Mouse (Mus musculus) embryonic stem cell, embryonic (primary cell): ENCODE results near the gene Atp13a3.

ENCODE experiments used
- CTCF ChIA-PET, 4 experiments: fragments of 300-600 bp in 2 of 4; fragments of 350-600 bp in 2 of 4; sonication (Branson Sonifier 250); formaldehyde crosslinking; loops; one replicate each; lab custom pipeline; 2022; ENCODE audit warnings: inconsistent platforms in 2 of 4; lab: Charles Lee
- POLR2A ChIA-PET, 4 experiments: fragments of 300-600 bp in 2 of 4; fragments of 350-600 bp in 2 of 4; sonication (Branson Sonifier 250); formaldehyde crosslinking; loops; one replicate each; lab custom pipeline; 2022; ENCODE audit warnings: antibody characterized with exemption in 4 of 4, inconsistent platforms in 1 of 4; lab: Charles Lee

Atp13a3 gene

GRCm38 (mm10) chr16:30427466-30427865 lies 21.7 kb upstream of the Atp13a3 start:
- POLR2A ChIA-PET = interaction anchor here in 2 of 4 experiments (0.7 to 2.4 kb wide), 2 partner anchors 9 to 403 kb away, joined by 3 to 11 read pairs; no protein-coding TSS in a partner anchor
- CTCF ChIA-PET = interaction anchor here in 2 of 4 experiments (0.5 to 1.1 kb wide), 3 partner anchors 7 to 42 kb away, joined by 3 to 5 read pairs (median 3); no protein-coding TSS in a partner anchor

- ChIA-PET CTCF (interaction anchor here in 3 of 4 experiments (0.6 to 1.1 kb wide), 3 partner anchors 7 to 16 kb away, joined by 3 to 5 read pairs (median 3); no protein-coding TSS in a partner anchor), POLR2A (interaction anchor here in 1 of 4 experiments (0.7 kb wide), 1 partner anchor 404 kb away, joined by 3 read pairs; no protein-coding TSS in a partner anchor)
These were observed 21.2 kb upstream of the Atp13a3 start for GRCm38 (mm10) chr16:30427003-30427402.

- ChIA-PET CTCF (no interaction called here), POLR2A (interaction anchor here in 1 of 4 experiments (0.6 kb wide), 1 partner anchor 115 kb away, joined by 3 read pairs; no protein-coding TSS in a partner anchor)
These were observed 20.2 kb upstream of the Atp13a3 start for GRCm38 (mm10) chr16:30425980-30426379.

DNA sequence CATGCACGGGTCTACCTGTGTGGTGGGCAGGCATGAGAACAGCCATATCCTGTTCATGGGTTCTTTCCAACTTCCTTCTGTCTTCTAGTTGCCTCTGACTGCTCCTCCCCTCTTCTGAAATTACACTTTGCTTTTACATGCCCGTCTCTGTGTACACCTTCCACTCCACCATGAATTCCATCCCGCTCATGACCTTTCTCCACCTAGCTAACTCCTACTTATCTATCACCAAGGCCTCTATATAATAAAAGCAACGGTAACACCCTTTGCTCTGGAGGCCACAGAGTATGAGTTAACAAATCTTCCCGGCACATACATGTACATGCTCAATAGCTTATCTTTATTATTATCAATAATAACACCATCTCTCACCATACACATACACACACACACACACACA lies 18.3 kb upstream of the Atp13a3 start:
- ChIA-PET POLR2A (interaction anchor here in 1 of 4 experiments (0.8 kb wide), 1 partner anchor 18 kb away, joined by 3 read pairs; no protein-coding TSS in a partner anchor), CTCF (no interaction called here)

- ChIA-PET CTCF (interaction anchor here in 1 of 4 experiments (0.6 kb wide), 1 partner anchor 1885 kb away, joined by 3 read pairs; no protein-coding TSS in a partner anchor), POLR2A (interaction anchor here (0.6 to 3.6 kb wide), 7 partner anchors 9 to 27 kb away, joined by 3 to 17 read pairs (median 4); no protein-coding TSS in a partner anchor)
These were observed 10.9 kb upstream of the Atp13a3 start for GRCm38 (mm10) chr16:30416707-30417106.

DNA sequence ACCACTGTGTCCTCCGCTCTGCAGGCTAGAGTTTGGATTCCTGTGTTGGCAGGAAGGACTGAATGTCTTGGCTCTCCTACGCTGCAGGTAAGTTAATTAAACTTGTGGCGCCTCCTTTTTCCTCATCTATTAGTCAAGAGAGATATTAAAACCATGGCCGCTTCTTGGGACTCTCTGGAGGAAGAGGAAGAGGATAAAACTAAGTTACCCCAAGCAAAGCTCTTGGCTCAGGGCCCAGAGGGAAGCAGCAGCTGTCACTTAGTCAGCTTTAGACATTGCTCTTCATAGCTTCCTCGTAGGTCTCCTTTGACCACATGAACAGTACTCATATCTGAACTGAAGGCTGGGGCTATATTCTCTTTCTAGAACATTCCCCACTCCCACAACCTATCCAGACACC lies 10.5 kb upstream of the Atp13a3 start:
- CTCF ChIA-PET = interaction anchor here in 2 of 4 experiments (0.6 to 1.1 kb wide), 2 partner anchors 20 to 1884 kb away, joined by 3 read pairs; no protein-coding TSS in a partner anchor
- POLR2A ChIA-PET = interaction anchor here (0.8 to 3.6 kb wide), 7 partner anchors 8 to 27 kb away, joined by 3 to 17 read pairs (median 4); no protein-coding TSS in a partner anchor

- POLR2A ChIA-PET = no interaction called here
These were observed 6.9 kb upstream of the Atp13a3 start for GRCm38 (mm10) chr16:30412680-30413079.

DNA sequence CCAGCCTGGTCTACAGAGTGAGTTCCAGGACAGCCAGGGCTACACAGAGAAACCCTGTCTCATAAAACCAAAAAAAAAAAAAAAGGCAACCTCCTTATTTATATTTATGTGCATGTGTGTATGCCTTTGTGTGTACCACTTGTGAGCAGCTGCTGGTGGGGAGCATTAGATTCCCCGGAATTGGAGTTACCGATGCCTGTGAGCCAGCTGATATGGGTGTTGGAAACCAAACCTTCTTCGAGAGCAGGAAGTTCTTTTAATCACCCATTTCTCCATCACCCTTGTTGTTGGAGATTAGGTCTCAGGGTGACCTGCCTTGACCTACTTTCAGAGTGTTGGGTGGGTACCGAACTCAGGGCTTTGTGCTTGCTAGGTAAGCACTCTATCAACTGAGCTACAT lies 5.1 kb upstream of the Atp13a3 start:
- ChIA-PET POLR2A (interaction anchor here in 2 of 4 experiments (0.6 to 2.8 kb wide), 4 partner anchors 10 to 379 kb away, joined by 4 to 7 read pairs (median 5); no protein-coding TSS in a partner anchor), CTCF (no interaction called here)

More at GRCm38 (mm10) chr16:30412680-30413079, 6.9 kb upstream of the Atp13a3 start:
- CTCF ChIA-PET = no interaction called here

GRCm38 (mm10) chr16:30407513-30407912 lies 1.7 kb upstream of the Atp13a3 start:
- ChIA-PET POLR2A (interaction anchor here (0.5 to 5.3 kb wide), 53 partner anchors 8 to 195 kb away, joined by 3 to 29 read pairs (median 4); no protein-coding TSS in a partner anchor), CTCF (interaction anchor here (0.7 to 1.5 kb wide), 4 partner anchors 10 to 107 kb away, joined by 3 to 4 read pairs (median 3); no protein-coding TSS in a partner anchor)

- POLR2A ChIA-PET = interaction anchor here in 3 of 4 experiments (0.6 to 3.3 kb wide), 8 partner anchors 11 to 338 kb away, joined by 3 to 17 read pairs (median 3); no protein-coding TSS in a partner anchor
- CTCF ChIA-PET = no interaction called here
These were observed 2.2 kb downstream of the Atp13a3 start for GRCm38 (mm10) chr16:30403528-30403927.

GRCm38 (mm10) chr16:30397127-30398057 lies 8.4 kb downstream of the Atp13a3 start:
- ChIA-PET POLR2A (interaction anchor here in 3 of 4 experiments (0.6 to 4.4 kb wide), 16 partner anchors 8 to 116 kb away, joined by 3 to 21 read pairs (median 6); no protein-coding TSS in a partner anchor), CTCF (interaction anchor here in 2 of 4 experiments (0.9 to 1.3 kb wide), 2 partner anchors 10 to 118 kb away, joined by 3 to 4 read pairs; no protein-coding TSS in a partner anchor)

DNA sequence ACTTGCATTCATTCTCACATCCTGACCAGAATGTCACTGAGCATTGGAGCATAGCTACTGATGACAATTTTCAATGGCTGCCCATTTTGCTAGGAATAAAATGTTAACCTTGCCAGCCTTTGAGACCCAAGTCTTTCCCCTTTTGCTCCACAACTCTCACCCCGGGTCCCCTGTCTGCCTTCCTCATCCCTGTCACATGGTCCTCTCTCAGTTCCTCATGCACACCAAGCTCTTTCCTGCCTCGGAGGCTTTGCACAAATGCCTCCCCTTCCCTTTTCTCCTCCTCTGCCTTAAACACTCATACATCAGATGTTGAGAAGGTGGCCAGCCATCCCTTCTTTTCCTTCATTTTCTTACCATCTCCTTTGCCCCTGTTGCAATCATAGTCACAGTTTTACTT lies 10.6 kb downstream of the Atp13a3 start:
- CTCF ChIA-PET = no interaction called here
- POLR2A ChIA-PET = interaction anchor here in 3 of 4 experiments (0.7 to 4.4 kb wide), 9 partner anchors 9 to 132 kb away, joined by 3 to 21 read pairs (median 5); partner anchors contain the start of gene Atp13a3 (in 1 of the 3)

GRCm38 (mm10) chr16:30390650-30391340 lies 15.0 kb downstream of the Atp13a3 start:
- POLR2A ChIA-PET = interaction anchor here in 2 of 4 experiments (0.7 to 3.0 kb wide), 7 partner anchors 9 to 132 kb away, joined by 3 to 17 read pairs (median 16); no protein-coding TSS in a partner anchor
- CTCF ChIA-PET = no interaction called here

DNA sequence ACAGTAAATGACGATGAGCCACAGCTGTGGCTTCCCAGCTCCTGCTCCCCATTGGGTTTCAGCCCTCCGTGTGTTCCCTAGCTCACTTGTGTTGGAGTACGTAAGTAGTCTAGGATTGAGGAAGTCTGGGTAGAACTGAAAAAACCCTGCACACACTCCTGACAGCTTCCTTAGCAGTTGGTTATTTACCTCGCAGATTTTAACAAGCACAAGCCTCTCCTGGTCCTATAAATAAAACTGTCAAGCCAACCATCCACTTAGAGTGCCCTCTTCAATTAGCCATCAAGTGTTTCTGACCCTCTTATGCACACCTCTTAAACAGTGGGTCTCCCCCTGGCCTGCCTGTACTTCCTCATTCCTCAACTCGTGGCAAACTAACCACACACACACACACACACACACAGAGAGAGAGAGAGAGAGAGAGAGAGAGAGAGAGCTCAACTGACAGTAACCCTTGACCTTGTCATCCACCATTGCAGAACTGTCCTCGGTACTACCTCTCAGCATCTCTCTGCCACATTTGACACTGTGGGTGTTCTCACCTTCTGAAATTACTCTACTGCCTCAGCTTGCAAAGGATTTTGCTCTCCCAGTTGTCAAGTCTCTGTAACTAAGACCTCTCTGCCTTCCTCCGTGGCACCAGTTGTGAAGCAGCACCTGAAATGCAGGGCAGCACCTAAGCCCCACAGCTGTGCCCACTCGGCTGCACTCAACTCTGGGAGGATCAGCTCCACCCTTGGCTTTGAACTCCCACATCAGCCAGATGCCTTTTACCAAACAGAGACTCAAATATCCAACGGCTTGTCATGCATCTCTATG lies 15.7 kb downstream of the Atp13a3 start:
- CTCF ChIA-PET = interaction anchor here in 3 of 4 experiments (1.2 to 2.1 kb wide), 4 partner anchors 16 to 130 kb away, joined by 3 to 7 read pairs (median 4); no protein-coding TSS in a partner anchor
- POLR2A ChIA-PET = interaction anchor here (0.6 to 3.0 kb wide), 44 partner anchors 9 to 711 kb away, joined by 3 to 20 read pairs (median 5); partner anchors contain the start of gene Atp13a3 (in 2 of the 4)

GRCm38 (mm10) chr16:30389210-30389684 lies 16.5 kb downstream of the Atp13a3 start:
- ChIA-PET POLR2A (interaction anchor here (0.6 to 3.0 kb wide), 54 partner anchors 8 to 710 kb away, joined by 3 to 20 read pairs (median 5); partner anchors contain the start of gene Atp13a3 (in 2 of the 4)), CTCF (interaction anchor here (0.7 to 2.1 kb wide), 8 partner anchors 11 to 940 kb away, joined by 3 to 7 read pairs (median 3); no protein-coding TSS in a partner anchor)

GRCm38 (mm10) chr16:30388522-30389209 lies 17.1 kb downstream of the Atp13a3 start:
- ChIA-PET POLR2A (interaction anchor here (0.6 to 3.0 kb wide), 50 partner anchors 8 to 349 kb away, joined by 3 to 20 read pairs (median 5); partner anchors contain the start of gene Atp13a3 (in 2 of the 4)), CTCF (interaction anchor here (0.5 to 2.1 kb wide), 9 partner anchors 12 to 941 kb away, joined by 3 to 20 read pairs (median 3); no protein-coding TSS in a partner anchor)
